Mouse (Mus musculus) spleen, adult 2 months (tissue): Measurements from ENCODE around the gene Olfr437. TPM values are rescaled to one million over a fixed set of nuclear protein-coding genes. Genes with fewer than 3 reads are reported as not detected.
"Not testable (repeated sequence)": the region's sequence is repeated elsewhere in the genome, so short reads cannot be mapped to it uniquely, and the experiment has no call there.

Experiments
- DNase-seq, 2 experiments: peaks; one replicate each; pipeline versions ENCODE4 v3.0.0 to v3.0.0-alpha.2; 2012 to 2021; ENCODE audit warnings: low spot score in 2 of 2, low read depth in 1 of 2
- H3K27ac ChIP-seq: fragments of 200-500 bp; 2 replicates; pipeline ENCODE4 v1.5.1; 2012; ENCODE audit warnings: low read length, inconsistent platforms; ENCODE audit not compliant: insufficient read depth
- H3K27me3 ChIP-seq: fragments of 200-500 bp; 2 replicates; pipeline ENCODE4 v1.6.1; 2012; ENCODE audit warnings: mild to moderate bottlenecking, moderate library complexity, low read length, inconsistent platforms; ENCODE audit not compliant: control insufficient read depth, insufficient read depth
- H3K36me3 ChIP-seq: fragments of 200-500 bp; 2 replicates; pipeline ENCODE4 v1.6.1; 2012; ENCODE audit warnings: mild to moderate bottlenecking, low read length, inconsistent platforms; ENCODE audit not compliant: control insufficient read depth, insufficient read depth
- H3K4me1 ChIP-seq: fragments of 200-500 bp; 2 replicates; pipeline ENCODE4 v1.6.1; 2011; ENCODE audit warnings: inconsistent platforms; ENCODE audit not compliant: control insufficient read depth, insufficient read depth, insufficient read length
- H3K4me3 ChIP-seq: fragments of 200-500 bp; 2 replicates; pipeline ENCODE4 v1.5.1; 2011; ENCODE audit warnings: mild to moderate bottlenecking, inconsistent platforms; ENCODE audit not compliant: insufficient read depth, insufficient read length; ENCODE audit errors: extremely low read depth
- CTCF ChIP-seq: fragments of 200-500 bp; IDR thresholded peaks from 2 replicates; pipeline ENCODE4 v1.5.1; 2011; ENCODE audit warnings: mild to moderate bottlenecking, inconsistent platforms; ENCODE audit not compliant: insufficient read depth, insufficient read length, insufficient replicate concordance; ENCODE audit errors: extremely low read depth
- POLR2A ChIP-seq: fragments of 200-500 bp; IDR thresholded peaks from 2 replicates; pipeline ENCODE4 v1.6.1; 2011; ENCODE audit warnings: low read depth, low read length, inconsistent platforms
- WGBS: fragments of 180-500 bp; shearing (Covaris S2); methylation state at CpG from one replicate; pipeline ENCODE4 v1.1.7; 2018; 5-methylcytosine and 5-hydroxymethylcytosine counted together
- polyA plus RNA-seq: library from polyadenylated mRNA; depleted of rRNA; stranded (reverse); fragments of >200 nt; gene quantifications from 2 replicates; pipeline ENCODE4 v1.2.3, GENCODE M21; 2012; rRNA removed

The Olfr437 gene
- polyA plus RNA-seq = not detected in 2 replicates

DNA sequence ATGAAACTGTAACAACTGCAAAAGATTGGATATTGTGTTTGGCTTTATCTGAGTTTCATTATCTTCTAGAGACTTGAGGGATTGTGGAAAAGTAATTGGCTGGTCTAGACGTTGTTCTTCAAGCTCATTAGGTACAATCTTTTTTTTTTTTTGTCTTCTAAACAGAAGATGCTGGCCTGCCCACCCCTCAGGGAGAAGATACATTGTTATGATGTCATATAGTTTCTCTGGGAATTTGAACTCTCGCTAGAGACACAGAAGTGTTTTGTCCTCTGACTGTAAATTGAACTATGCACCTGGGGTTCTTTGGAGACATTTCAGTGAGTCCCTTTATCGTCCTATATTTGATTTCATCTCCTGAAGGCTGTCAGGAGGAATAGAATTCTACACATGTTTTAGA, at the start of gene Olfr437:
Gene Olfr437 (plus strand): TSS at position 301 of the 400 bp plus-strand sequence.
- no peak within 1 kb of the TSS for H3K4me3 ChIP-seq
- H3K27me3 ChIP-seq = no peaks in the 10 kb centered on the region
- H3K4me1 ChIP-seq = no peaks in the 10 kb centered on the region
- no peak for TF ChIP-seq POLR2A
- TF ChIP-seq CTCF = no peak
- H3K27ac ChIP-seq = no peak within 1 kb of the TSS
- no peak for DNase-seq
- H3K36me3 ChIP-seq = no peaks in the 10 kb centered on the region
- 68% methylated on average over 3 of the region's 3 CpGs for WGBS

DNA sequence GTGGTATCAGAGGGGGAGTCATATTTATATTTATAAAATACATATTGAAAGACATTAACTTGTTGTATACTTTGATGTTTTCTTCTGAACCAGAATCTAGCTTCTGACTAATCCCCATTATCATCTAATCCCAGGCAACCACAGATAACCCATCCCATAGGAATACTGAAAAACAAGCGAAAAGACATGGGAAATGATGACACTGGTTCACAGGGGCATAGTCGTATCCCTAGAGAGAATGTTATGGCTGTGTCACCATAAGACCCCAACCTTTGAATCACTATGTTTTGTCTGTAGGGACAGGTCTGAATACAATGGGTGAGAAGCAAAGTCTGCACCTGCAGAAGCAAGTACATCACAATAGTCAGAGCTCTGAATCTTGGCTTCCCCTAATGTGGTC, 16.8 kb upstream of the Olfr437 start, which contains the start of gene Olfr237-ps1:
Gene Olfr237-ps1 (plus strand): TSS at position 301 of the 400 bp plus-strand sequence.
- H3K36me3 ChIP-seq, H3K27me3 ChIP-seq, H3K4me1 ChIP-seq, H3K27ac ChIP-seq, DNase-seq, H3K4me3 ChIP-seq: not testable (repeated sequence)
- WGBS = 83% methylated on average over 2 of the region's 2 CpGs

DNA sequence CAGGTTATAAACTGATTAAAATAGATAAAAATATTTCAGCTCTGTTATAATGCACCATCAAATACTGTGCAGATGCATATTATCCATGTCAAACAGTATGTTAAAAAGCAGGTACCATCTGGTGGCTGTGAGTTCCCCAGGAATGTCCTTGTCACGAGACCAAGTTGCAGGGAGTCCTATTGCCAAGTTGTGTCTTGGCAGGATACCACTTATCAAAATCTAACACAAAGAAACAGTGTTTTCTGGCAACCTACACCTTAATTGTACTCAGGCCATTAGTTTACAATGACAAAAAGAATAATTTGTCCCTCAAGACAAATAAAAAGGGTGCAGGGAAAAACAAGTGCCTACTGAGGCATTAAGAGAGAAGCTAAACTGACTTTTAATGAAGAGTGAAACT, 3.6 kb upstream of the Olfr437 start:
- TF ChIP-seq POLR2A (no peak), CTCF (no peak)
- DNase-seq = no peak
- H3K4me3 ChIP-seq = no peak overlapping the region
- H3K36me3 ChIP-seq = no peaks in the 10 kb centered on the region
- H3K4me1 ChIP-seq = no peaks in the 10 kb centered on the region
- H3K27ac ChIP-seq = no peak overlapping the region
- 63% methylated on average over 1 of the region's 1 CpGs for WGBS
- H3K27me3 ChIP-seq = no peaks in the 10 kb centered on the region

- no peak for DNase-seq
- no peak overlapping the region for H3K4me3 ChIP-seq
- no peak overlapping the region for H3K27ac ChIP-seq
- 96% methylated on average over 4 of the region's 4 CpGs for WGBS
- no peaks in the 10 kb centered on the region for H3K36me3 ChIP-seq
- no peaks in the 10 kb centered on the region for H3K4me1 ChIP-seq
- no peaks in the 10 kb centered on the region for H3K27me3 ChIP-seq
- TF ChIP-seq POLR2A = no peak
- no peak for TF ChIP-seq CTCF
Observed at GRCm38 (mm10) chr6:43167246-43167645, 4.2 kb downstream of the Olfr437 start.

DNA sequence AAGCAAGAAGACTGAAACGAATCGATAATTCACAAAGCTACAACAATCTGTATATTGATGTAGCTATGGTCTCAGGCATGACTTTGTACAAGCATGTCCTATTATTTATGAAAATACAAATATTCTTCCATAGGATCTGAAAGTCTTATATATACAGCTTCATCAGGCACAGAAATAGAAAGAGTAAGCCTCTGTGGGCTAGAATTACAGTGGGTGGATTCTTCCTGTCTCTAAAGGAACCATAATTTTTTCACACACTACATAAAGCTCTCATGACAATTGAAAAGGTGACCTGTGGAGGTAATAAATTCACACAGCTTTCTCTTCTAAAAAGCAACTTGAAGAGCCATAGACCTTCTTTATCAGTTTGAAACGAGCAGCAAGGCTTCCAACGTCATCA, 8.8 kb downstream of the Olfr437 start, which contains the start of gene Olfr13:
Gene Olfr13 (plus strand): TSS at position 301 of the 400 bp plus-strand sequence.
- TF ChIP-seq CTCF (no peak), POLR2A (no peak)
- Histone ChIP-seq H3K27ac (no peak within 1 kb of the TSS), H3K4me3 (no peak within 1 kb of the TSS), H3K27me3 (no peaks in the 10 kb centered on the region), H3K36me3 (no peaks in the 10 kb centered on the region), H3K4me1 (no peaks in the 10 kb centered on the region)
- WGBS = 63% methylated on average over 4 of the region's 4 CpGs
- DNase-seq = no peak

- H3K4me3 ChIP-seq = no peak overlapping the region
- 52% methylated on average over 1 of the region's 1 CpGs for WGBS
- TF ChIP-seq POLR2A = no peak
- no peak for TF ChIP-seq CTCF
- DNase-seq = no peak
- H3K27ac ChIP-seq = no peak overlapping the region
- H3K27me3 ChIP-seq = no peaks in the 10 kb centered on the region
- no peaks in the 10 kb centered on the region for H3K36me3 ChIP-seq
- no peaks in the 10 kb centered on the region for H3K4me1 ChIP-seq
Observed at GRCm38 (mm10) chr6:43178129-43178528, 15.0 kb downstream of the Olfr437 start.

DNA sequence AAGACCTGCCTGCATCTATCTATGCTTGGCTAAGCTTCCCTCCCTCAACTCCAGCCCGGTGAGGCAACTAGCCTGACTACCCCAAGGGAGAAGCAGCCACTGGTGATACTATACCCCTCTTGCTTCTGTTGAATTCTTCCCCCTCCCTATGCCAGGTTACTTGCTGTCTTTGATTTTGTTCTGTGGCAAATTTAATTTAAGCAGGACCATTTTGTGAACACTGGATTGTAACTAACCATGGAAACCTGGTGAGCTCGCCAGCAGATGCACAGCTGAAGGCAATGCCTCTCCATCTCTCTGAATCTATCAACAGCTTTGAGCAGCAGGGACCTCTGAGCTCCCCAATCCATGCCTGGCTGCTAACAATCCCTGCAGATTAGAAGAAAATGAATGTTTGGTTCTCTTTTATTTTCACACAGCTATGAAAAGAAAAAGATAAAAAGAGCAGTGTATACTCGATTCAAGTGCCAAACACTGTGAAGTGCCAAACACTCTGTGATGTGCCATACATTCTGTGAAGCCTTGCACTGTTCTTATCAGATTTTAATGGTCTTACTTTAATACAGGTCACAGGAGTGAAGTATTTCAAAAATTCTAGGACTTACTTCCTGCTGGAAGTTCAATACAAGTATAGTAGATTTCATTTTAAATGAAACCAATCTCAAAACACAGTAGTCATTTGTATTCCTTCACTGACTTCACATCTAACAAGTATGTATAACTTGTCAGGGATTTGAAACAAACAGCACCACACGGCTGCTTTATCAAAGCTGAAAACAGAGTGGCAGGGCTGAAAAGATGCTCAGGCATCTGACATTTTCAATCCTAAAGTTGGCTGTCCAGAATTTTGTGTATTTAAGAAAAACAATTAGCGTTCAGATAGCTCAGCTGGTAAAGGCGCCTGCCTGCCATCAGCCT, 15.8 kb downstream of the Olfr437 start:
- DNase-seq = no peak
- Histone ChIP-seq H3K27me3 (no peaks in the 10 kb centered on the region), H3K4me1 (no peaks in the 10 kb centered on the region), H3K36me3 (no peaks in the 10 kb centered on the region), H3K4me3 (no peak overlapping the region), H3K27ac (no peak overlapping the region)
- 75% methylated on average over 6 of the region's 6 CpGs for WGBS
- no peak for TF ChIP-seq CTCF
- TF ChIP-seq POLR2A = no peak
